Mouse (Mus musculus): Measurements from ENCODE around the gene Itprip. TPM values are rescaled to one million over a fixed set of nuclear protein-coding genes. Genes with fewer than 3 reads are reported as not detected.

The Itprip gene
- total and polyA plus RNA-seq, 2 experiments from 2014 or later = 2.2 to 4.9 TPM

DNA sequence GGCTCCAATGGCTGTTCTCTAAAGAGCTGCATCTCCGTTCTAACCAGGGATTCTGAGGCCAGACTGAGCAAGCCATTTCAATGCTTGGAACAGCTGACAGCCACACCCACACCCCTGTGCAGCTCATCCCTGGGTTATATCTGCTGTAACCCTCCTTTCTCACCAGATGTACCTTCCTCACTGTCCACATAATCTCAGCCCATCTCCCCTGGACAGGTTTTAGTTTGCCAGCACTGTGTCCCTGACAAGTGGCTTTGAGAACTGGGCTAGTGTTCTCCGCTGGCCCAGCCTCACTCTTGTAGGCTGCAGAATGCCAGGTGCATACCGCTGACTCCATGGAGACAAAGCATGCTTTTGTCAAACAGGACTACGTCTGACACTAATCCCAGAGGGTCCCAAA is 1.7 kb downstream of the Itprip start:
- 18% methylated on average over 4 of the region's 4 CpGs for WGBS
- Histone ChIP-seq H3K27me3 (ENCODE audit: insufficient read depth, low read length) (no peaks in the 10 kb centered on the region), H3K9me3 (ENCODE audit: low read length) (no peaks in the 10 kb centered on the region), H3K9ac (no peak overlapping the region), H3K4me1 (ENCODE audit: insufficient read depth) (peaks cover 13% of the 10 kb centered on the region; the same call in 1 of the 2 replicates), H3K4me2 (ENCODE audit: low read depth) (peak overlapping the region; percentile 96; the same call in 1 of the 2 replicates), H3K27ac (ENCODE audit: low read depth, low read length) (no peak overlapping the region), H3K4me3 (ENCODE audit: low read depth, low read length) (no peak overlapping the region), H3K36me3 (ENCODE audit: insufficient read depth) (no peaks in the 10 kb centered on the region)
- no peak for TF ChIP-seq CTCF (IDR thresholded peaks at IDR 0.05; ENCODE audit: low read depth)
- ATAC-seq = no peak
- no peak for DNase-seq

DNA sequence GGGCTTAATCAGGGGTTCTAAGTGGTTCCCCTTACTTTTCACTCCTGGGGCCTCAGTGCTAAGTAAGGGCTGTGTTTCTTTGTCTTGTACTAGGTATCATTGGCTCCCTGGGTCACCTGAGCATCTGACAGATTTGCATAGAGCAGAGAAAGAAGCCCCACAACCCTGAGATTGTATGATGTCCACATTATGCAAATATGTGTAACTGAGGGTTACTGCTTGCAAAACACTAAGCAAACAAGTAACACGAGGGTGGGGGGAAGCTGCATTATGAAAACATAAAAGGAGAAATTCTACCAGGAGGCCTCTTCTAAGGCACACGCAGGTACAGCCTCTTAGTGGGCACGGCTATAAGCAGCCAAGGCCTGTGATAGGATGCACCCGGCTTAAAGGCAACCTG is 3.8 kb downstream of the Itprip start:
- ATAC-seq (no peak), DNase-seq (no peak)
- 72% methylated on average over 4 of the region's 4 CpGs for WGBS
- no peak overlapping the region for H3K4me2 ChIP-seq (ENCODE audit: low read depth)
- no peak for TF ChIP-seq CTCF (IDR thresholded peaks at IDR 0.05; ENCODE audit: low read depth)
- no peaks in the 10 kb centered on the region for H3K36me3 ChIP-seq (ENCODE audit: insufficient read depth)
- no peak overlapping the region for H3K27ac ChIP-seq (ENCODE audit: low read depth, low read length)
- H3K27me3 ChIP-seq (ENCODE audit: insufficient read depth, low read length) = no peaks in the 10 kb centered on the region
- H3K4me1 ChIP-seq (ENCODE audit: insufficient read depth) = peaks cover 15% of the 10 kb centered on the region; the same call in 1 of the 2 replicates
- H3K9me3 ChIP-seq (ENCODE audit: low read length) = no peaks in the 10 kb centered on the region
- H3K9ac ChIP-seq = no peak overlapping the region
- H3K4me3 ChIP-seq (ENCODE audit: low read depth, low read length) = no peak overlapping the region

GRCm38 (mm10) chr19:47914191-47914590 is 4.9 kb downstream of the Itprip start:
- Histone ChIP-seq H3K9ac (no peak overlapping the region), H3K27ac (ENCODE audit: low read depth, low read length) (no peak overlapping the region), H3K4me1 (ENCODE audit: insufficient read depth) (peaks cover 16% of the 10 kb centered on the region; the same call in 1 of the 2 replicates), H3K36me3 (ENCODE audit: insufficient read depth) (no peaks in the 10 kb centered on the region), H3K4me3 (ENCODE audit: low read depth, low read length) (no peak overlapping the region), H3K27me3 (ENCODE audit: insufficient read depth, low read length) (no peaks in the 10 kb centered on the region), H3K4me2 (ENCODE audit: low read depth) (no peak overlapping the region), H3K9me3 (ENCODE audit: low read length) (no peaks in the 10 kb centered on the region)
- no peak for ATAC-seq
- DNase-seq = no peak
- no peak for TF ChIP-seq CTCF (IDR thresholded peaks at IDR 0.05; ENCODE audit: low read depth)
- 94% methylated on average over 4 of the region's 4 CpGs for WGBS

DNA sequence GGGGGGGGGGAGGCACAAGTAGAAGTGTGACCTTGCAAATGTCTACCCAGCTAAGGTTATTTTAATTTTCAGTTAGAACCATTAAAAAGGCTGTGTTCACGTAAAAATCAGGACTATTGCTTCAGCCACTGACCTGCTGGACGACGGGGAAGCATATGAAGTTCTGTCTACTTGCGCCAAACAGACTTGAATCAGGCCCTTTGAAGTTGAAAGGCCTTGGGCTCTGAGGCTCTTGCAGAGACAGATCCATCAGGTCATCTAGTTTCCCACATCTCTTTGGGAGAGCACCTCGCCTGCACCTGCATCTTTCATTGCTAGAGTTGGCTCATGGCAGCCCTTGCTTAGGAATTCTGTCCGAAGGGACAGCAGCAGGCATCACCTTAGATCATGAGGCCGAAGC is 5.8 kb downstream of the Itprip start:
- no peaks in the 10 kb centered on the region for H3K9me3 ChIP-seq (ENCODE audit: low read length)
- WGBS = 92% methylated on average over 7 of the region's 7 CpGs

GRCm38 (mm10) chr19:47910751-47911150 is 8.3 kb downstream of the Itprip start:
- Histone ChIP-seq H3K4me3 (ENCODE audit: low read depth, low read length) (no peak overlapping the region), H3K27me3 (ENCODE audit: insufficient read depth, low read length) (no peaks in the 10 kb centered on the region), H3K9me3 (ENCODE audit: low read length) (no peaks in the 10 kb centered on the region), H3K4me2 (ENCODE audit: low read depth) (no peak overlapping the region), H3K4me1 (ENCODE audit: insufficient read depth) (peaks cover 8% of the 10 kb centered on the region; the same call in 1 of the 2 replicates), H3K36me3 (ENCODE audit: insufficient read depth) (no peaks in the 10 kb centered on the region), H3K9ac (no peak overlapping the region), H3K27ac (ENCODE audit: low read depth, low read length) (no peak overlapping the region)
- DNase-seq (no peak), ATAC-seq (no peak)
- 86% methylated on average over 4 of the region's 4 CpGs for WGBS
- no peak for TF ChIP-seq CTCF (IDR thresholded peaks at IDR 0.05; ENCODE audit: low read depth)

More for the DNA sequence above, 5.8 kb downstream of the Itprip start:
- Histone ChIP-seq H3K27ac (ENCODE audit: low read depth, low read length) (no peak overlapping the region), H3K27me3 (ENCODE audit: insufficient read depth, low read length) (no peaks in the 10 kb centered on the region), H3K4me2 (ENCODE audit: low read depth) (no peak overlapping the region), H3K36me3 (ENCODE audit: insufficient read depth) (no peaks in the 10 kb centered on the region), H3K4me3 (ENCODE audit: low read depth, low read length) (no peak overlapping the region), H3K9ac (no peak overlapping the region), H3K4me1 (ENCODE audit: insufficient read depth) (peaks cover 20% of the 10 kb centered on the region)
- ATAC-seq (no peak), DNase-seq (no peak)
- TF ChIP-seq CTCF (IDR thresholded peaks at IDR 0.05; ENCODE audit: low read depth) = no peak

- Histone ChIP-seq H3K4me3 (ENCODE audit: low read depth, low read length) (peak overlapping the region; percentile 23), H3K4me2 (ENCODE audit: low read depth) (peak overlapping the region; percentile 50), H3K27ac (ENCODE audit: low read depth, low read length) (peak overlapping the region; percentile 85), H3K27me3 (ENCODE audit: insufficient read depth, low read length) (no peaks in the 10 kb centered on the region), H3K36me3 (ENCODE audit: insufficient read depth) (no peaks in the 10 kb centered on the region), H3K9ac (peak overlapping the region; percentile 61; the same call in 1 of the 2 replicates), H3K4me1 (ENCODE audit: insufficient read depth) (peaks cover 8% of the 10 kb centered on the region; the same call in 1 of the 2 replicates), H3K9me3 (ENCODE audit: low read length) (no peaks in the 10 kb centered on the region)
- no peak for TF ChIP-seq CTCF (IDR thresholded peaks at IDR 0.05; ENCODE audit: low read depth)
- ATAC-seq = no peak
- WGBS = 31% methylated on average over 4 of the region's 4 CpGs
- peak; percentile 27 for DNase-seq
Observed at GRCm38 (mm10) chr19:47910117-47910618, 8.9 kb downstream of the Itprip start.

- no peaks in the 10 kb centered on the region for H3K27me3 ChIP-seq (ENCODE audit: insufficient read depth, low read length)
- H3K9me3 ChIP-seq (ENCODE audit: low read length) = no peaks in the 10 kb centered on the region
- peaks cover 8% of the 10 kb centered on the region; the same call in 1 of the 2 replicates for H3K4me1 ChIP-seq (ENCODE audit: insufficient read depth)
- H3K27ac ChIP-seq (ENCODE audit: low read depth, low read length) = peak overlapping the region; percentile 85
- peak overlapping the region; percentile 23 for H3K4me3 ChIP-seq (ENCODE audit: low read depth, low read length)
- WGBS = under 1% methylated on average over 10 of the region's 10 CpGs
- ATAC-seq (peak; percentile 88), DNase-seq (peak; percentile 74)
- peak overlapping the region; percentile 50 for H3K4me2 ChIP-seq (ENCODE audit: low read depth)
- H3K9ac ChIP-seq = peak overlapping the region; percentile 61
- no peaks in the 10 kb centered on the region for H3K36me3 ChIP-seq (ENCODE audit: insufficient read depth)
- TF ChIP-seq CTCF (IDR thresholded peaks at IDR 0.05; ENCODE audit: low read depth) = no peak; the same call in 1 of the 2 replicates
Observed at GRCm38 (mm10) chr19:47909387-47910116, 9.5 kb downstream of the Itprip start.
